Mouse (Mus musculus) kidney, postnatal 25 days (tissue): ENCODE results near the gene 1700020D05Rik.

Experiments used
- DNase-seq, 2 experiments: peaks; one replicate each; pipeline ENCODE4 v3.0.0; 2021; ENCODE audit warnings: mixed read lengths in 2 of 2

1700020D05Rik gene

DNA sequence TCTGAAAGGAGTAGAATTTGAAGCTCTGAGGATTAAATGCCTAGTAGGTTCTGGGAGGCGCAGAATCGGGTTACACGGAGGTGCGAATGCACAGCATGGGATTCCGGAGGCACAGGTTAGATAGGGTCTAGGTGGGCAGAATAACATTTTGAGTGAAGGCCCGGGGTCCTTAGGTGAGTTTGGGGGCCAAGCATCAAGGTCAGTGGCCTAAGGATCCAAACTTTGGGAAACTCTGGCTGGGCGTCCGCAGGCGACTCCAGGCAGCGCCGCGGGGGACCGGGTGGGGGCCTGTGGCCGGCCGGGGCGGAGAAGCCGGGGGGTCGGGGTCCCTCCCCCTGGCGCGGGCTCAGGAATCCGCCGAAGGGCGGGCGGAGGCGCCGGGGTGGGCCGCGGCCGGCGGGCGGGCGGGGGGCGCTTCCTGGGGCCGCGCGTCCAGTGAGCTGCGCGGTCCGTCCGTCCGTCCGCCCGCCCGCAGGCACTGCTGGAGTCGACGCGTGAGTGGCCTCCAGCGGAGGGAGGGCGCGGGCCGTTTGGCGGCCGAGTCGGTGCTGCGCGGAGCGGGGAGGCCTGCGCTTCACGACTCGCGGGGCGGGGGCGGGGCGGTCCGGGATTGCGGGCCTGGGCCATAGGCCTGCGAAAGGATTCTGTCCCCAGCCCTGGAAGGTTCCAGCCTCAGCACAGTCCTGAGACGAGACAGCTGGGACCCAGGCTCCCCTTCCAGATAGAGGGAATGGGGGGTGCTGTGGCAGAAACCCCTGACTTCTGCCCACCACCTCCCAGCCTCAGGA lies 29.1 kb downstream of the 1700020D05Rik start:
- DNase-seq = peak; percentile 48 to 69

DNA sequence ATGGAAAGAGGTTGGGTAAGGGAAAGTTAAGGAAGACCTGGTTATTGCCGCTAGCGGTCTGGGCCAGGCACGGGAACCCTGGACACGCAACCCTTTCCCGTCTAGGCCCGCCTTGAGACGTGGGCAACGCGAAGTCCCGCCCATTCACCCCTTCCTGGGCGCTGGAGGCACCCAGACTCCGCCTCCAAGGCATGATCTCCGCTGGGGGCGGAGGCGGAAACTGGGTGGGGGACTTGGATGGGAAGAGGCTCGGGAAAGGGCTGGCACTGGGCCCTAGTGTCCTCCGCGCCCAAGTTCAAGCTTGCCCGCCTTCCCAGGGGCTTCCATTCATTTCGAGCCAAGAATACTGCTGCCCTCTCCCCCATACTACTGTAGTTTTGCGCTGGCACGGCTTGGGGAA lies 29.9 kb downstream of the 1700020D05Rik start, which contains the start of gene Efemp2:
Efemp2 (plus strand) TSS at position 235 of the 400 bp plus-strand sequence.
- peak; percentile 84 to 92 for DNase-seq

DNA sequence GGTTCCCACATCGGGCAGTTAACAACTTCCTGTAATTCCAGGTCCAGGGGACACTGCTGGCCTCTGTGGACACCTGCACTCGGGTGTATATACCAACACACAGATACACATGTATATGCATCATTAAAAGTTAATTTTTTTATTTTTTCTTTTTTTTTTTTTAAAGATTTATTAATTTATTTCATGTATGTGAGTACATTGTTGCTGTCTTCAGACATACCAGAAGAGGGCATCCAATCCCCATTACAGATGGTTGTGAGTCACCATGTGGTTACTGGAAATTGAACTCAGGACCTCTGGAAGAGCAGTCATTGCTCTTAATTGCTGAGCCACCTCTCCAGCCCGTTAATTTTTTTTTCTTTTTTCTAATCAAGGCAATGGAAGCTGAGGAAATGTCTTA lies 30.7 kb downstream of the 1700020D05Rik start:
- no peak for DNase-seq

DNA sequence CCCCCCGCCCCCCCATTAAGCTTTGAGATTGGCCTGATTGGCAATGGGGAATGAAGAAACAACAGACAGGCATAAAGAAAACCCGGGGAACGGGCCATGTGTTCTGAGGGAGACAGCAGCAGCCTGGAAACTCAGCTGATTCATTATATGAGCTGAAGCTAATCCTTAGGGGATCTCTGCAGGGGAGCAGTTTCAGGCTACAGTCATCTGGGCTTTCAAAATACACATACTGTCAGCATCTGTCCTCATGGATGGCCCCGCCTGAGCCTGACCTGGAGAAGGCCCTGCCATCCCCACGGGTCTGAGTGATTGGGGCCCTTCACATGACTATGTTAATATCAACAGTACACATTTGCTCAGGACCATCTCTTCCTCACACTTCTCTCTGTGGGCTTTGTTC lies 31.7 kb downstream of the 1700020D05Rik start:
- no peak for DNase-seq

DNA sequence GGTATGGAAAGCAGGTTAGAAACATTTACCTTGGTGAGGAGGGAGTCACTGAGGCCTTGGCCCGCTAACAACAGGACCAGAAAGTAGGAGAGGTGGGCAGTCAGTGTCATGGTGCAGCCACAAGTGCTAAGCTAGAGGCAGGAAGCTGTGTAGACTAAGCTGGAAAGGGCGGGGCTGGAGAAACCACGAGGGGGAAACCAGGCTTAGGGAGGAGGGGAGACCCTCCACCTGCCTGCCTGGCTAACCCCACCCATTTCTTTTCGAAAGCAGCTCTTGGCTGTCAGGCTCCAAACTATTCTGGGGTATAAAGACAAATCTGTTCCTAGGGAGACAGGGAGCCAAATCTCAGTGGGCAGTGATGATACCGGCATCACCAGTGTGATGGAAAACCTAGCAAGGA lies 35.2 kb downstream of the 1700020D05Rik start, which contains the start of gene Ctsw:
Ctsw (minus strand) TSS at position 134 of the 400 bp plus-strand sequence.
- peak in 1 of 2 experiments; percentile 37 for DNase-seq

DNA sequence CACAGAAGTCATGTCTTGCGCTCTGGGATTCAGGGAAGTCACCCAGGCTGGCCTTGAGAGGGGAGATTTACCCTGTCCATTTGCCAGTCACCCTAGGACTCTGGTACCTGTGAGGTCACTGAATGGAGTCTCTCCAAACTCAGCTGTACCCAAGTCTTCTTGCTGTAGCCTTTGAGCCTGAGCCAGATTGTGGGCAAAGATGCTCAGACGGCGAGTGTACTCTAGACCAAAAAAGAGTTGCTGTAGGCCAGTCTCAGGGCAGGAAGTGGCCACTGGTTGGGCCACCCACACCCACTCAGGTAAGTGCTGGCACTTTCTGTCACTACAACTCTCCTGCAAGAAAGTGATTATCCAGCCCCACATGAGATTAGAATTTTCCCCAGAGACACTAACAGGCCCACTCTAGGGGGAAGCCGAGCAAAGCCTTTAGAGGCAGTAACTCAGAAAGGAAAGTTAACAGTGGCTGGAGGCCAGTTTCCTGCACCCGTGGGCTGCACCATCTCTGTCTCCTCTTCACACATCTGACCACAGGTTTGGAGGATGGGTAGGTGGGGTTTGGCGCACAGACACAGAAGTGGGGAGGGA lies 36.6 kb downstream of the 1700020D05Rik start:
- peak in 1 of 2 experiments; percentile 26 for DNase-seq

DNA sequence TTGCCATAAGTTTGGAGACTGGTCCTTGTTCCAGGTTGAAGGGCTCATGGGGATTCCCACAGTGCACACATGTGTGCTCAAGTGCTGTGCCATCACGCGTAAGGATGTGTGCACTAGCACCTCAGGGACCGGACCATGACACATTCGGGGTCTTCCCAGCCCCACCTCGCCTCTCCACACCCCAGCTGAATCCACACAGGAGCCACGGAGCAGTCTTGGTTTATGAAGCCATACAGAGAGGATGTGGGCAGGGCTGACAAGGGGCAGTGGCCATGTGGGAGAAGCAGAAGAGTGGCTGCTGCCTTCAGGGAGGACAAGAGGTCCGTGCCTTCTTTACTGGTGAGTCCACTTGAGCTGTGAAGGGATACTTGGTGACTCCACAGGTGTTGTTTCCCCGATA lies 38.5 kb downstream of the 1700020D05Rik start:
- peak in 1 of 2 experiments; percentile 34 for DNase-seq

DNA sequence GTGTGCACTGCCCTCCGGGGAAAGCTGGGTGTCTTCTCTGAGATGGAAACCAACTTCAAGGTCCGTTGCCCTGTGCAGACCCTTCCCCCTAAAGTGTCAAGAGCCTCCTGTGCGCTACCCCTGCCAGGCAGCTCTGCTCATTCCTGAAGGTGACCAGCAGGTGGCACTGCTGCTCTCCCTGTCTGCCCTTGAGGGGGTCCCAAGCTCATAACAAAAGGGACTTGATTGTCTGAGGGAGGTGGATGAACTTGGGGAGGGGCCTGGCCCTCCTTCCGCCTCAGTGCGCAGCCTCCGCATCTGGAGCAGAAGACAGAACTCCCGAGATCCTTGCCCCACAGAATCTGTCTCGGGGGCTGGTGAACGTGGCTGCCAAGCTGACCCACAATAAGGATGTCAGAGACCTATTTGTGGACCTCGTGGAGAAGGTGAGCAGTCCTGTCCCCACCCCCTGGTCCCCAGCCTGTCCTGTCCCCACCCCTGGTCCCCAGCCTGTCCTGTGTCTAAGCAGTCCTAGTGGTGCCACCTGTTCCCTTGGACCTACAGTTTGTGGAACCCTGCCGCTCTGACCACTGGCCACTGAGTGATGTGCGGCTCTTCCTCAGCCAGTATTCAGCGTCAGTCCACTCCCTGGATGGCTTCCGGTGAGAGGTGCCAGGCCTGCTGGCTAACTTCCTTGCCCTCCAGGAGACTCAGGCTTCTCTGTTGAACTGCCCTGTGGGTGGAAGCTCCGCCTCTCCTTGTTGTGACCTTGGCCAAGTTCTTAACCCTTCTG lies 39.6 kb downstream of the 1700020D05Rik start:
- DNase-seq = peak; percentile 60 to 82

DNA sequence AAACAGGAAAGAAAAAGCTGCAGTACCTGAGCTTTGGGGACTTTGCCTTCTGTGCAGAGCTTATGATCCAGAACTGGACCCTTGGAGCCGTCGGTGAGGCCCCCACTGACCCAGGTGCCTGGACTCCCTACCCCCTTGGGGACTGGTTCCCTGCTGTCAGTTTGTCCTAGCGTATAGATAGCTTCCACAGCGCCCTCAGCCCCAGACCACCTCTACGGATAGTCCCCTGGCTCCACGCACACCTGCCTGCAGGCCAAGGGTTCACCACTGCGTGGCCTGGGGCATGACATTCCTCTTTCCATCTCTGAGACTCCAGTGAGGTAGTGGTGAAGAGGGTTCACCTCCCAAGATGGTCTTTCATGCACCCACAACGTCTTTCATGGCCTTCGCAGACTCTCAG lies 40.4 kb downstream of the 1700020D05Rik start:
- DNase-seq = peak in 1 of 2 experiments; percentile 36

DNA sequence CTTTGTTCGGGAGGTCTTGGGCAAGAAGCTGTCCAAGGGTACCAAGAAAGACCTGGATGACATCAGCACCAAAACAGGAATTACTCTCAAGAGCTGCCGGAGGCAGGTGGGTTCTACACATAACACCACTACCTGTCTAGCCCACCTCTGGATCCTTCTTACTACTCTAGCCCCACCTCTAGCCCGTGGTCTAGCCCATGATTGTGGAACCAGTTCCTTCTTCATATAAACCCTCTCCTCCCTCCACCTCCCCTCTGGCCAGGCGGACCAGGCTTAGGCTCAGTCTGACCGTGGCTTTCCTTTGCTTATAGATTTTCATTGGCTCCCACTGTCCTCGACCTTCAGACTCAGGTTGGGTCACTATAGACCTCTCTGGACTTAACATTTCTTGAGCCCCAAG lies 42.2 kb downstream of the 1700020D05Rik start:
- no peak for DNase-seq

DNA sequence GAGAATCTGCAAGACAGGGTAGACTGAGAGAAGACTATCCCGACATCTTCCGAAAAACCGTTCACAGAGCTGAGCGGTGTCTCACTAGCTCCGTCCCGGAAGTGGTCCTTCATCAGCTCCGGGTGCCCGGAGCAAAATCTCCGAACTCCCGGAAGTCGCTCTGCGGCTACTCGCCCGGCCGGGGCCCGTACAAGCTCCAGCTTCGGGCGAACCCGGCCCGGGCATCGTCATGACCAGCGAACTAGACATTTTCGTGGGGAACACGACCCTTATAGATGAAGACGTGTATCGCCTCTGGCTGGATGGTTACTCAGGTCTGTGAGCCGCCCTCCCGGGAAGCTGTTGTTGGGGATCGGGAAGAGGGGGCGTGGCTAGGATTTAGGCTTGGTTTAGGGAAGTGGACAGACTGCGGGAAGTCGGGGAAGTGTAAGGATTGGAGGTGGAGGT lies 43.1 kb downstream of the 1700020D05Rik start, which contains the start of gene Fibp:
Fibp (plus strand) TSS at position 151 of the 447 bp plus-strand sequence.
- DNase-seq = peak; percentile 87 to 93

DNA sequence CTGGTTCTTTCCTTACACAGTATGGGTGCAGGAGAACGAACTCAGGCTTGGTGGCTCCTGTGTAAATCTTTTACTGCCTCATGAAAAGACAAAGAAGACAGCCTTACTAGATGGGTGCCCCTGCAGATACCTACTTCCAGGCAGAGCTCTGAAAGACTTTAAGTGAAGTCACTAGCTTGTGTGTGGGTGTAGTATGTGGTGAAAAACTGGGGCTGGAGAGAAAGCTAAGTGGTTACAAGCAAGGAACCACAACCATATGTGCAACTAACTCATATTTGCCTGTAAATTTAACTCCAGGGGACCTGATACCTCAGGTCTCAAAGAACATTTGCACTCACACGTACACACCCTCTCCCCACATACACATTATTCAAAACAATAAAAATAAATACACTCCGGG lies 43.7 kb downstream of the 1700020D05Rik start:
- no peak for DNase-seq

DNA sequence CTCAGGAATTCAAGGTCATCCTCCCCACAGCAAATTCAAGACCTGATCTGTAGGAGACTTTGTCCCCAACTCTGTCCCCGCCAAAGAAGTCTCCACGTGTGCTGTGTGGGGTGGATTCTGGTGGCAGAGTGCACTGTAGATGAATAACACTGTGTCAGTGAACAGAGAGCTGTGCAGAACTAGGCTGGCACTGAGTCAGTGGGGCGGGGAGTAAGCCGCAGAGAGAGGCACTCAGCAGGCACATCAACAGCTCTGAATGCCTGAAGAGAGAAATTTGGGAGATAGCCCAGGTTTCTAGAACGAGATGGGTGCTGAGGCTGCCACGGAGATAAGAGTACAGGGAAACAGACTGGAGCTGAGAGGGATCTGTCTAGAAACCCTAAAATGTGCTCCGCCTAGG lies 44.6 kb downstream of the 1700020D05Rik start:
- peak; percentile 34 to 63 for DNase-seq

DNA sequence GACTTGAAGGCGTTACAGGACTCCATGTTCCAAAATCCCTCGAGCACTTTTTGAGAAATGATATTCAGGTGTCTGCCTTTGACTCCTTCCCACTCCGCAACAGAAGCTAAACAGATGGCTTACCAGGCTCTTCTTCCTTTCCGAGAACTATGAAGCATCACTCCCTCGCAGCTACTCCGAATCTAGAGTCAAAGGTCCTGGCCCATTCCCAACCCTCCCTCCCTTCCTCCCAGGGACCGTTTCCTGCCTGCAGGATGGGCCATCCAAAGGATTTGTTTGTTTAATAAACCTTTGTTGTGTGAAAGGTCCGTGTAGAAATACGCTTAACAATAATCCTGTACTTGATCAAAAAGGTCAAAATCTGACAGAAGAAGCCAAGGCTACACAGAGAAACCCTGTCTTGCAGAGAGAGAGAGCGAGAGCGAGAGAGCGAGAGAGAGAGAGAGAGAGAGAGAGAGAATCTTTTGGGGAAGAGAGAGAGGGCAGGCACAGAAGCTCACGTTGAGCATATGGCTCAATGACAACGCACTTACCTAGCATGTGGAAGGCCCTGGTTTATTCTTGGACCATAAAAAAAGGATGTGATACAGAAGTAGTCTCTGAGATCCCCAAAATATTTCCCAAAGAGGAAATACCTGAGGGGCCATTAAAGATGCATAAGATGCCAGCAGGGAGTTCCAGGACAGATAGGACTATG lies 45.7 kb downstream of the 1700020D05Rik start, which contains the start of gene Ccdc85b:
Ccdc85b (minus strand) TSS at position 149 of the 697 bp plus-strand sequence.
- DNase-seq = peak in 1 of 2 experiments; percentile 51

DNA sequence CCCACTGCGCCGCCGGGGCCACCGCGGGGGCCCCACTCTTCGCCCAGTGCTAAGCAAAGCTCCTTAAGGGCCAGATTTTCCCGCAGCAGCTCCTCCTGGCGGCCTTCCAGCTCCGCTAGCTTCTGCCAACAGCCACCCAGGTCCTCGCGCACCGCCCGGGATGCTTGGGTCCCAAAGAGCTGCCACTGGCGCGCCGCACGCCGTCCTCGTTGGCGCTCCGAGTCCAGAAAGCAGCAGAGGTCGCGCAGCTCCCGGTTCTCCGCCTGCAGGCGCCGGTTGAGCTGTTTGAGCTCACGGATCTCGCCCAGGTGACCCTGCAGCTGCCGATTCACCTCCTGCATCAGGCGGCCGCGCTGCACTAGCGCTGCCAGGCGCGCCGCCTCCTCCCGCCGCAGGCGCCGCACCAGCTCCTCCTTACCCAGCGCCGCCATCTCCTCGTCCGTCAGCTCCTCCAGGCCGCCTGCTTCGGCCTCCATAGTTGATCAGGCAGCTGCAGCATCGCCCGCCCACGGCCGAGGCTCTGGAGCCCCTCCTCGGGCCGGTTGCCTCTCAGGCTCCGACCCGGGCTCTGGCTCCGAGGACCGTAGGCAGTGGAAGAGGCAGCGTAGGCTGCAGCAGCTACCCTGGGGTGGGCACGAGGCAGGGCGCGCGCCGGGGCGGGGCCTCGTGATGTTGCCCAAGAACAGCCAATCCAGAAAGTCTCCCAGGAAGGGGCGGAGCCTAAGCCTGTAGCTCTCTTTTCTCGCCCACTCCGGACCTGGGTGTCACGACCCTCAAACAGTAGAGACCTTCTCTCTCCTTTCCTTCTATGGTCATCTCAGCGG lies 46.5 kb downstream of the 1700020D05Rik start:
- DNase-seq = peak; percentile 98

DNA sequence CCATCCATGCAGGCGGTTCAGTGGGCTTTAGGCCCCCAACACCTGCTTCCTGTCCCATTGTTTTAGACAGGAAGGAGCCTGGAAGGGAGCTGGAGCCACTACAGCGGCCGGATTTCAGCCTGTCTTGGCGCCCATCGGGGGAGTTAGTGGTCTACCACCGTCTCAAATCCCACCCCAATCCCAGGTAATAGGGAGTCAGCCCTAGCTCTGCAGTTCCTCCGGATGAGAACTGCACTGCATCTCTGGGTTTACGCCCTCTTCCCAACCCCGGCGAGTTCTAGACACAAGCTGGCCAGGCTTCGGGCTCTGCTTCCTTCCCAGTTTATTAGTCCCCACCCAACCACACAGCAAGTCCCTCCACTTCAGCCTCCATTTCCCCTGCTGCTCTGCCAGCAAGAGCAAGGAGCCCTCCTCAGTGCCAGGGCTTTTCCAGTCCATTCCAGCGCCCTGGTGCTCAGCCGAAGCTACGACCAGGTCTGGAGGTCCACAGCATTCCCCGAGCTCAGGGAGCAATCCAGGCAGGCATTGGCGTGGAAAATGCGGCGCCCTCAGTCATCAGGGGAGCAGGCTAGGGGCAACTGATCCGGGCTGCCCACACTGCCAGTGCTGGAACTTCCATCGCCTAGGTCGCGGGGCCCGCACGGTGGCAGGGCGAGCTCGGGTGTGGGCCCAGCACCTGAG lies 47.2 kb downstream of the 1700020D05Rik start:
- DNase-seq = peak; percentile 48 to 78

DNA sequence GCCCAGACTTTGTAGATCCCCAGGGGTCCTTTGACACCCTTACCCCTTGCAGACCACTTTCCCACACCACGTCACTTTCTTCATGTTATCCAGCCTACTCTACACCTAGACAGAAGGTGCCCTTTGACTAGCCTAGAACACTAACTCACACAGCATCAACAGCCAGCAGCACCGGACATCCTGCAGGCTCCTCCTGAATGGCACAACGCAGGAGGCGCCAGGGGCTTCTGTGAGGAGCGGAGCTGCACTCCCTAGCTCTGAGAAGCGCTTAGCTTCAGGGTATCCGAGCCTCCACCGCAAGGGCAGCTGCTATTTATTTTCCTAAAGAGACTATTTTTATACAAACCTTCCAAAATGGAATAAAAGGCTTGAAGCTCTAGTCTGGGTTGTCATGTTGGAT lies 48.0 kb downstream of the 1700020D05Rik start:
- peak in 1 of 2 experiments; percentile 37 for DNase-seq

DNA sequence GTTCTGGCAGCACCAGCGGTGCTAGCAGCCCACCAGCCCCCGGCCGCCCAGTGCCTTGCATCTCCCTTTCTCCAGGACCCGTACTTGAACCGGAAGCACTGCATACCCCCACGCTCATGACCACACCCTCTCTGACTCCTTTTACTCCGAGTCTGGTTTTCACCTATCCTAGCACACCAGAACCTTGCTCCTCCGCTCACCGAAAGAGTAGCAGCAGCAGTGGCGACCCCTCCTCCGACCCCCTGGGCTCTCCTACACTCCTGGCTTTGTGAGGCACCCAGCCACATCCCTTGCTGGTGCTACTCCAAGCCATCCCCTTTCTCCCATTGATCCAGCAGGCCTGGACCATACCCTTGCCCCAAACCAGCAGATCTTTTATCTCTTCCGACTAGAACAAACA lies 48.5 kb downstream of the 1700020D05Rik start:
- DNase-seq = peak in 1 of 2 experiments; percentile 33
